Mouse (Mus musculus) gastrocnemius, adult 2 months (tissue): Measurements from ENCODE around the gene Olfr649. TPM values are rescaled to one million over a fixed set of nuclear protein-coding genes. Genes with fewer than 3 reads are reported as not detected.

Experiments
- DNase-seq: peaks from one replicate; pipeline ENCODE4 v3.0.0; 2022
- H3K27ac ChIP-seq: fragments of 200-600 bp; 2 replicates; pipeline ENCODE4 v1.8.1; 2022; ENCODE audit warnings: mild to moderate bottlenecking
- H3K4me3 ChIP-seq: fragments of 200-600 bp; 2 replicates; pipeline ENCODE4 v1.8.1; 2022; ENCODE audit warnings: mild to moderate bottlenecking, moderate library complexity
- CTCF ChIP-seq: fragments of 200-600 bp; IDR thresholded peaks from 2 replicates; pipeline ENCODE4 v1.8.1; 2022; ENCODE audit warnings: antibody characterized with exemption, mild to moderate bottlenecking, moderate library complexity
- intact Hi-C: fragments of 180-260 bp; cut with DNase I; formaldehyde crosslinking; loops from one replicate; pipeline ENCODE4 v1.15.1; 2025
- long read RNA-seq, 2 experiments: library from polyadenylated mRNA; stranded (forward); transcript quantifications; one replicate each; pipeline ENCODE4 v2.0.0; 2021
- total RNA-seq, 2 experiments: library from RNA; stranded (reverse); gene quantifications; 2 replicates each; pipeline ENCODE4 v1.2.3; 2021

The Olfr649 gene
- total RNA-seq, result not detected
- long read RNA-seq, experiment 1, result 0 reads
- long read RNA-seq, experiment 2, result 0 reads

GRCm38 (mm10) chr7:104195885-104196284 lies at the start of gene Olfr649:
Olfr649 (minus strand) TSS chr7:104195985.
- DNase-seq, result no peak
- no peak within 1 kb of the TSS for H3K27ac ChIP-seq
- H3K4me3 ChIP-seq, result no peak within 1 kb of the TSS
- no peak for TF ChIP-seq CTCF
- intact Hi-C loops, result no loop called here

- TF ChIP-seq CTCF, result peak; percentile 64
- intact Hi-C loops, result no loop called here
- peak; percentile 47 for DNase-seq
- H3K27ac ChIP-seq, result peak within 1 kb of the TSS; percentile 87
- peak within 1 kb of the TSS; percentile 78 for H3K4me3 ChIP-seq
Observed at GRCm38 (mm10) chr7:104244287-104245181, 48.7 kb upstream of the Olfr649 start, which contains the start of gene Trim34a. Trim34a (plus strand) TSS chr7:104244457.

- intact Hi-C loops, result no loop called here
Observed at GRCm38 (mm10) chr7:104243616-104244015, 47.8 kb upstream of the Olfr649 start.

DNA sequence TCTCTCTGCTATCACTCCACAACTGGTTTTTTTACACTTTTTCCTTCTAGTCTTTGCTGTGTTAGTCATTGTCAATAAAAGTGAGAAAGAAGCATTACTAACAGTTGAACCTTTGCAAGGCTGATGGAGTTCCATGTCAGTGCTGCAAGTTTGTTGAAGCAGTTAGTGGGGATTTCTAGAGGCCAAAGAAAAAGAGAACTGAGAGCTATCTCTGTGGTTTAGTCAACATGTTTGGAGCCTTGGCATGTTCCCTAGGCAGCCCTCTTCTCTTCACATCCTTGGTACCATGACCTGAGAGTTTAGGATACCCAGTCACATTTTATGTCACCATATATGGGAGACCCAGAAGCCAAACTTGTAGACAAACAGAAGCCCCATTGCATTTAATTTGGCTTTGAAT lies 45.1 kb upstream of the Olfr649 start:
- intact Hi-C loops, result no loop called here
- no peak for DNase-seq
- no peak overlapping the region for H3K4me3 ChIP-seq
- no peak for TF ChIP-seq CTCF
- no peak overlapping the region for H3K27ac ChIP-seq

More at GRCm38 (mm10) chr7:104243616-104244015, 47.8 kb upstream of the Olfr649 start:
- no peak for DNase-seq
- Histone ChIP-seq H3K4me3 (no peak overlapping the region), H3K27ac (peak overlapping the region; percentile 87; the same call in 1 of the 2 replicates)
- TF ChIP-seq CTCF, result no peak

DNA sequence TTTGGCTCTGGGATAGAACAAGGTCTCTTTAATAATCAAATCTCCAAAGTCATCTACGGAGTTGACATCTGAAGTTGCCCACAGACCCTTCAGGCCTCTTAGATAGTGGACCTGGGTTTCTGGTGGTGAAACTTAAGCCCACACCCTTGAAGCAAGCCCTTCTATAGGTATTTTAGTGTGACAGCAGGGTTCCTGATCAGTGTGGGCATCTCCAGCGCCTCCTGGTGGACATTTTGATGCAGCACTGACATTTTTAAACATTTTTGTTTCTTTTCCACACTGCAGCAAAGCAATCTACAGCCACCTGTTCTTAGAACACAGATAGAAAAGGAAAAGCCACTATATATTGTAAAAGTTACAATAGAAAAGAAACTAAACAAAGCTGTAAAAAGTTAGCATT lies 35.4 kb upstream of the Olfr649 start:
- peak; percentile 23 for DNase-seq
- TF ChIP-seq CTCF, result peak; percentile 75
- Histone ChIP-seq H3K4me3 (no peak overlapping the region), H3K27ac (no peak overlapping the region)
- intact Hi-C loops, result no loop called here

GRCm38 (mm10) chr7:104218701-104219569 lies 23.1 kb upstream of the Olfr649 start, which contains the start of gene Trim6:
Trim6 (plus strand) TSS chr7:104218793.
- peak; percentile 85 for DNase-seq
- intact Hi-C loops, result no loop called here
- peak within 1 kb of the TSS; percentile 66 for H3K4me3 ChIP-seq
- no peak for TF ChIP-seq CTCF
- H3K27ac ChIP-seq, result peak within 1 kb of the TSS; percentile 65

GRCm38 (mm10) chr7:104217881-104218280 lies 22.1 kb upstream of the Olfr649 start:
- no peak for DNase-seq
- H3K27ac ChIP-seq, result no peak overlapping the region
- no peak overlapping the region for H3K4me3 ChIP-seq
- TF ChIP-seq CTCF, result no peak
- intact Hi-C loops, result no loop called here

GRCm38 (mm10) chr7:104216011-104216535 lies 20.3 kb upstream of the Olfr649 start:
- intact Hi-C loops, result no loop called here
- DNase-seq, result no peak
- Histone ChIP-seq H3K4me3 (no peak overlapping the region), H3K27ac (no peak overlapping the region)
- no peak for TF ChIP-seq CTCF

- no peak for TF ChIP-seq CTCF
- Histone ChIP-seq H3K4me3 (no peak overlapping the region), H3K27ac (no peak overlapping the region)
- intact Hi-C loops, result no loop called here
- DNase-seq, result no peak
Observed at GRCm38 (mm10) chr7:104206197-104206596, 10.4 kb upstream of the Olfr649 start.

GRCm38 (mm10) chr7:104199822-104200221 lies 4.0 kb upstream of the Olfr649 start:
- Histone ChIP-seq H3K27ac (no peak overlapping the region), H3K4me3 (no peak overlapping the region)
- TF ChIP-seq CTCF, result peak; percentile 98
- DNase-seq, result peak; percentile 71
- intact Hi-C loops, result loop anchor here (2.0 kb wide), 1 partner anchor 33 kb away; no protein-coding TSS in a partner anchor

DNA sequence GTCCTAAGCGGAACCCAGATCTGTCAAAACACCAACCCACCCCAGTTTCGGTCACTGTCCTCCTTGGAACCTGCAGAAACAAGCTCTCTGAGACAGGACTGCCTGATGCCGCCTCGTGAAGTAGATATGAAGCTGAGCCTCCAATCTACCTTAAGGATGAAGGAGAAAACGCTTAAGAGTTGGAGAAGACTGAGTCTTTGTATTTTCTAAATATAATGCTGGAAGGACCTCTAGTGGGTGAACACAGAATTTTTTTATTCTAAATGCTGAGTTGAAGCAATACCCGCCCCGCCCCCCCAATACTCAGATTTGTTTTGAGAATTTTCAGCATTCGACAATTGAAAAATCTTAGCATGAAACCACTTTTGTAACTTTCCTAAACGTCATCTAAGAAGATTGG lies 4.5 kb downstream of the Olfr649 start:
- TF ChIP-seq CTCF, result no peak
- H3K27ac ChIP-seq, result no peak overlapping the region
- H3K4me3 ChIP-seq, result no peak overlapping the region
- DNase-seq, result no peak
- intact Hi-C loops, result no loop called here

- intact Hi-C loops, result no loop called here
- no peak within 1 kb of the TSS for H3K27ac ChIP-seq
- TF ChIP-seq CTCF, result no peak
Observed at GRCm38 (mm10) chr7:104183292-104183691, 12.5 kb downstream of the Olfr649 start, which contains the start of gene Olfr648. Olfr648 (minus strand) TSS chr7:104183392.

More at GRCm38 (mm10) chr7:104183292-104183691, 12.5 kb downstream of the Olfr649 start, which contains the start of gene Olfr648:
- DNase-seq, result no peak
- no peak within 1 kb of the TSS for H3K4me3 ChIP-seq
